Mouse (Mus musculus) heart, embryonic 11.5 days (tissue): ENCODE results near the gene Lats2. TPM values are rescaled to one million over a fixed set of nuclear protein-coding genes. Genes with fewer than 3 reads are reported as not detected.
A peak's percentile ranks its signal among the peaks of the same experiment; 100 is the strongest.

Experiments used
- ATAC-seq: fragments of 200-750 bp; cut with Nextera tagmentation; replicated peaks from 2 replicates; pipeline ENCODE4 v1.8.0; 2017; ENCODE audit warnings: moderate library complexity; ENCODE audit not compliant: insufficient number of reproducible peaks, low FRiP score, low TSS enrichment
- H3K27ac ChIP-seq: fragments of 300-500 bp; sonication (generic); 2 replicates; pipeline ENCODE4 v1.5.1; 2014; ENCODE audit warnings: mild to moderate bottlenecking, low read depth, low read length
- H3K27me3 ChIP-seq: fragments of 300-500 bp; sonication (generic); 2 replicates; pipeline ENCODE4 v1.6.1; 2014; ENCODE audit warnings: mild to moderate bottlenecking, low read length, mixed read lengths; ENCODE audit not compliant: control insufficient read depth, insufficient read depth
- H3K36me3 ChIP-seq: fragments of 300-500 bp; sonication (generic); 2 replicates; pipeline ENCODE4 v1.6.1; 2014; ENCODE audit warnings: mild to moderate bottlenecking, low read length, moderate library complexity, mixed read lengths; ENCODE audit not compliant: control insufficient read depth, insufficient read depth
- H3K4me1 ChIP-seq: fragments of 300-500 bp; sonication (generic); 2 replicates; pipeline ENCODE4 v1.6.1; 2014; ENCODE audit warnings: low read length; ENCODE audit not compliant: control insufficient read depth, insufficient read depth
- H3K4me2 ChIP-seq: fragments of 300-500 bp; sonication (generic); 2 replicates; pipeline ENCODE4 v1.6.1; 2014; ENCODE audit warnings: mild to moderate bottlenecking, moderate library complexity
- H3K4me3 ChIP-seq: fragments of 300-500 bp; sonication (generic); 2 replicates; pipeline ENCODE4 v1.5.1; 2014; ENCODE audit warnings: low read depth, low read length
- H3K9ac ChIP-seq: fragments of 300-500 bp; sonication (generic); 2 replicates; pipeline ENCODE4 v1.6.1; 2014; ENCODE audit warnings: mild to moderate bottlenecking, low read depth, low read length, moderate library complexity
- H3K9me3 ChIP-seq: fragments of 300-500 bp; sonication (generic); replicated peaks from 2 replicates; pipeline ENCODE4 v1.6.1; 2016; ENCODE audit warnings: low read length; ENCODE audit not compliant: control insufficient read depth
- WGBS: fragments of 180-500 bp; shearing (Covaris S2); extraction: QIAGEN DNeasy Blood & Tissue Kit; methylation state at CpG from one replicate; pipeline ENCODE4 v1.1.7; 2014; ENCODE audit not compliant: insufficient replicate concordance; 5-methylcytosine and 5-hydroxymethylcytosine counted together
- polyA plus RNA-seq: library from polyadenylated mRNA; unstranded; fragments of >200 nt; fragmentation: Nextera tagmentation; extraction: Ambion mirVana; gene quantifications from 2 replicates; pipeline ENCODE4 v1.2.1, GENCODE M21; 2014

Gene Lats2
- polyA plus RNA-seq, 1 experiment from 2014 or later = 18.9 TPM

- no peak for ATAC-seq
- H3K27ac ChIP-seq = no peak overlapping the region
- H3K9ac ChIP-seq = no peak overlapping the region
- H3K36me3 ChIP-seq = 0 out of 2 replicates have a peak, but pooled peaks cover 3% of the 10 kb centered on the region
- no peak overlapping the region for H3K4me2 ChIP-seq
- no peaks in the 10 kb centered on the region for H3K4me1 ChIP-seq
- 23% methylated on average over 1 of the region's 1 CpGs for WGBS
- H3K4me3 ChIP-seq = no peak overlapping the region
- no peaks in the 10 kb centered on the region for H3K9me3 ChIP-seq
- H3K27me3 ChIP-seq = no peaks in the 10 kb centered on the region
Observed at GRCm38 (mm10) chr14:57684579-57684978, 73.6 kb downstream of the Lats2 start.

GRCm38 (mm10) chr14:57682751-57683150 is 75.4 kb downstream of the Lats2 start:
- ATAC-seq = no peak
- Histone ChIP-seq H3K27me3 (no peaks in the 10 kb centered on the region), H3K9ac (no peak overlapping the region), H3K4me2 (no peak overlapping the region), H3K4me1 (no peaks in the 10 kb centered on the region), H3K4me3 (no peak overlapping the region), H3K9me3 (no peaks in the 10 kb centered on the region), H3K36me3 (no peaks in the 10 kb centered on the region), H3K27ac (no peak overlapping the region)
- WGBS = 74% methylated on average over 4 of the region's 4 CpGs

- no peaks in the 10 kb centered on the region for H3K36me3 ChIP-seq
- ATAC-seq = no peak
- H3K27me3 ChIP-seq = no peaks in the 10 kb centered on the region
- H3K27ac ChIP-seq = no peak overlapping the region
- no peaks in the 10 kb centered on the region for H3K9me3 ChIP-seq
- no peak overlapping the region for H3K4me3 ChIP-seq
- no peak overlapping the region for H3K9ac ChIP-seq
- no peaks in the 10 kb centered on the region for H3K4me1 ChIP-seq
- H3K4me2 ChIP-seq = no peak overlapping the region
- 33% methylated on average over 5 of the region's 5 CpGs for WGBS
Observed at GRCm38 (mm10) chr14:57679958-57680535, 78.1 kb downstream of the Lats2 start.

GRCm38 (mm10) chr14:57679523-57679922 is 78.7 kb downstream of the Lats2 start:
- no peak for ATAC-seq
- H3K9ac ChIP-seq = no peak overlapping the region
- no peaks in the 10 kb centered on the region for H3K27me3 ChIP-seq
- H3K4me2 ChIP-seq = no peak overlapping the region
- no peak overlapping the region for H3K4me3 ChIP-seq
- no peaks in the 10 kb centered on the region for H3K36me3 ChIP-seq
- no peaks in the 10 kb centered on the region for H3K9me3 ChIP-seq
- H3K4me1 ChIP-seq = no peaks in the 10 kb centered on the region
- WGBS = 21% methylated on average over 1 of the region's 1 CpGs
- no peak overlapping the region for H3K27ac ChIP-seq

- no peak overlapping the region for H3K4me2 ChIP-seq
- no peak overlapping the region for H3K9ac ChIP-seq
- H3K27ac ChIP-seq = no peak overlapping the region
- H3K36me3 ChIP-seq = no peaks in the 10 kb centered on the region
- no peaks in the 10 kb centered on the region for H3K9me3 ChIP-seq
- H3K4me1 ChIP-seq = no peaks in the 10 kb centered on the region
- WGBS = 64% methylated on average over 2 of the region's 2 CpGs
- H3K4me3 ChIP-seq = no peak overlapping the region
- no peak for ATAC-seq
- H3K27me3 ChIP-seq = no peaks in the 10 kb centered on the region
Observed at GRCm38 (mm10) chr14:57675481-57675880, 82.7 kb downstream of the Lats2 start.

- Histone ChIP-seq H3K27ac (peak overlapping the region; percentile 94; the same call in 1 of the 2 replicates), H3K4me1 (peaks cover 3% of the 10 kb centered on the region; the same call in 1 of the 2 replicates), H3K4me3 (peak overlapping the region; percentile 86), H3K9ac (peak overlapping the region; percentile 93), H3K4me2 (peak overlapping the region; percentile 89), H3K36me3 (no peaks in the 10 kb centered on the region), H3K27me3 (no peaks in the 10 kb centered on the region), H3K9me3 (no peaks in the 10 kb centered on the region)
- WGBS = 11% methylated on average over 10 of the region's 10 CpGs
- ATAC-seq = no peak
Observed at GRCm38 (mm10) chr14:57665628-57665950, 92.6 kb downstream of the Lats2 start.

GRCm38 (mm10) chr14:57664822-57665627 is 93.2 kb downstream of the Lats2 start, which contains the start of gene Xpo4:
Xpo4 (minus strand) TSS chr14:57665430.
- Histone ChIP-seq H3K4me3 (peak within 1 kb of the TSS; percentile 86), H3K4me2 (peak within 1 kb of the TSS; percentile 89), H3K27me3 (no peaks in the 10 kb centered on the region), H3K9me3 (no peaks in the 10 kb centered on the region), H3K9ac (peak within 1 kb of the TSS; percentile 93), H3K36me3 (no peaks in the 10 kb centered on the region), H3K4me1 (peaks cover 3% of the 10 kb centered on the region; the same call in 1 of the 2 replicates), H3K27ac (peak within 1 kb of the TSS; percentile 94)
- WGBS = under 1% methylated on average over 80 of the region's 80 CpGs
- ATAC-seq = peak; percentile 94

- H3K4me2 ChIP-seq = peak overlapping the region; percentile 89
- WGBS = under 1% methylated on average over 19 of the region's 19 CpGs
- H3K4me1 ChIP-seq = peaks cover 3% of the 10 kb centered on the region; the same call in 1 of the 2 replicates
- ATAC-seq = 0 out of 2 replicates have a peak, but pooled peaks have one; percentile 58
- no peaks in the 10 kb centered on the region for H3K27me3 ChIP-seq
- no peaks in the 10 kb centered on the region for H3K9me3 ChIP-seq
- H3K4me3 ChIP-seq = peak overlapping the region; percentile 86
- H3K27ac ChIP-seq = peak overlapping the region; percentile 94
- H3K9ac ChIP-seq = peak overlapping the region; percentile 93
- no peaks in the 10 kb centered on the region for H3K36me3 ChIP-seq
Observed at GRCm38 (mm10) chr14:57664311-57664821, 93.8 kb downstream of the Lats2 start.
